Comparison of ENCODE assay signal across 28 mouse cellular contexts in genomic region chr1:114729167-114729566, GRCm38 (mm10).
DNase-seq lines count a peak whose midpoint lies in the region; ATAC-seq and TF ChIP-seq lines count a peak whose summit lies in the region.
"Had no signal": no experiment of that assay in that cellular context is flagged by ENCODE, and none has a peak within 500 bp of the region (broad histone marks: within the 10 kb centered on the region; RNA-seq: fewer than 3 reads in every experiment).

No protein-coding gene starts in this region.

- H3K4me2 ChIP-seq in forebrain, postnatal 0 days (ENCODE audit: low read depth) = no peak overlapping the region
- H3K4me2 ChIP-seq in forebrain, embryonic 15.5 days (replicated peaks) = no peak overlapping the region
- H3K4me2 ChIP-seq: embryonic facial prominence, embryonic 15.5 days; intestine, embryonic 15.5 days; stomach, embryonic 15.5 days had no signal

- H3K4me1 ChIP-seq in forebrain, postnatal 0 days (ENCODE audit: insufficient read depth) = no peaks in the 10 kb centered on the region
- no peaks in the 10 kb centered on the region for H3K4me1 ChIP-seq in forebrain, embryonic 15.5 days
- H3K4me1 ChIP-seq: embryonic facial prominence, embryonic 10.5 days; embryonic facial prominence, embryonic 15.5 days; hindbrain, embryonic 10.5 days; intestine, embryonic 15.5 days; stomach, embryonic 15.5 days had no signal

- TF ChIP-seq POLR2A in brain, embryonic 14.5 days (IDR thresholded peaks at IDR 0.05; ENCODE audit: borderline replicate concordance, extremely low read depth, insufficient read depth, insufficient read length, poor library complexity, severe bottlenecking) = no peak

- H3K4me3 ChIP-seq in forebrain, postnatal 0 days (ENCODE audit: low read depth, low read length) = no peak overlapping the region
- no peak overlapping the region for H3K4me3 ChIP-seq in forebrain, embryonic 15.5 days
- H3K4me3 ChIP-seq: embryonic facial prominence, embryonic 10.5 days; embryonic facial prominence, embryonic 15.5 days; hindbrain, embryonic 10.5 days; intestine, embryonic 15.5 days; stomach, embryonic 15.5 days had no signal

- TF ChIP-seq CTCF in forebrain, postnatal 0 days (IDR thresholded peaks at IDR 0.05; ENCODE audit: low read depth) = no peak
- no peak for TF ChIP-seq CTCF in brain, embryonic 14.5 days (IDR thresholded peaks at IDR 0.05; ENCODE audit: borderline replicate concordance, extremely low read depth, insufficient read depth, insufficient read length)

- H3K9me3 ChIP-seq in forebrain, postnatal 0 days (ENCODE audit: low read length) = no peaks in the 10 kb centered on the region
- H3K9me3 ChIP-seq in forebrain, embryonic 15.5 days = no peaks in the 10 kb centered on the region
- H3K9me3 ChIP-seq: embryonic facial prominence, embryonic 10.5 days; embryonic facial prominence, embryonic 15.5 days; hindbrain, embryonic 10.5 days; intestine, embryonic 15.5 days; stomach, embryonic 15.5 days had no signal

- no peak overlapping the region for H3K9ac ChIP-seq in forebrain, postnatal 0 days
- H3K9ac ChIP-seq in forebrain, embryonic 15.5 days (replicated peaks) = no peak overlapping the region
- H3K9ac ChIP-seq: embryonic facial prominence, embryonic 15.5 days; intestine, embryonic 15.5 days; liver, embryonic 14.5 days; stomach, embryonic 15.5 days had no signal

- no peaks in the 10 kb centered on the region for H3K36me3 ChIP-seq in forebrain, postnatal 0 days (ENCODE audit: insufficient read depth)
- no peaks in the 10 kb centered on the region for H3K36me3 ChIP-seq in forebrain, embryonic 15.5 days
- H3K36me3 ChIP-seq: embryonic facial prominence, embryonic 10.5 days; embryonic facial prominence, embryonic 15.5 days; hindbrain, embryonic 10.5 days; intestine, embryonic 15.5 days; stomach, embryonic 15.5 days had no signal

- peak; percentile 66 for ATAC-seq in forebrain, postnatal 0 days
- no peak for ATAC-seq in forebrain, embryonic 15.5 days (replicated peaks)
- ATAC-seq: hindbrain, embryonic 16.5 days; intestine, embryonic 15.5 days had no signal

- H3K27ac ChIP-seq in forebrain, postnatal 0 days (ENCODE audit: low read depth, low read length) = no peak overlapping the region
- H3K27ac ChIP-seq in forebrain, embryonic 15.5 days (replicated peaks) = no peak overlapping the region
- H3K27ac ChIP-seq: embryonic facial prominence, embryonic 10.5 days; embryonic facial prominence, embryonic 15.5 days; hindbrain, embryonic 10.5 days; intestine, embryonic 15.5 days; kidney, postnatal 0 days; liver, embryonic 14.5 days; stomach, embryonic 15.5 days had no signal

- H3K27me3 ChIP-seq in forebrain, postnatal 0 days (ENCODE audit: insufficient read depth, low read length) = no peaks in the 10 kb centered on the region
- H3K27me3 ChIP-seq in forebrain, embryonic 15.5 days = no peaks in the 10 kb centered on the region
- H3K27me3 ChIP-seq: embryonic facial prominence, embryonic 15.5 days; intestine, embryonic 15.5 days; stomach, embryonic 15.5 days had no signal

- peak; percentile 71 for DNase-seq in forebrain, postnatal 0 days
- peak; percentile 44 for DNase-seq in brain, embryonic 14.5 days (ENCODE audit: low read depth)
- DNase-seq in layer of hippocampus, adult 18-20 months (ENCODE audit: low spot score in 2 of 2) = peak; percentile 22 to 70
- peak; percentile 7 to 77 for DNase-seq in layer of hippocampus, postnatal 14 days (ENCODE audit: low spot score in 2 of 2)
- DNase-seq in adrenal gland, adult 2 months = no peak
- no peak for DNase-seq in frontal cortex, postnatal 36 days (ENCODE audit: low spot score in 2 of 2)
- DNase-seq: adrenal gland, postnatal 36 days; B cell, adult 2 months; cerebellum, adult 11-12 months; gastrocnemius, postnatal 14 days; heart, postnatal 14 days; kidney, adult 8-10 months; left cerebral cortex, postnatal 4 days; lung, adult 2 months; lung, postnatal 10 days; midbrain, embryonic 14.5 days; right cerebral cortex, postnatal 25 days; thymus, adult 2 months; thymus, postnatal 36 days had no signal

Comparison
In these comparisons a context has a peak if more than half of its experiments do, and no peak if none do; other contexts are left out.
1. DNase-seq: peak in forebrain, postnatal 0 days (single experiment), brain, embryonic 14.5 days (single experiment), layer of hippocampus, adult 18-20 months (2 of 2) and layer of hippocampus, postnatal 14 days (2 of 2); none in adrenal gland, adult 2 months (single experiment) and frontal cortex, postnatal 36 days (0 of 2).